Mouse (Mus musculus) natural killer cell, adult 2 months (primary cell): ENCODE results near the gene Fzd7.

Experiments used
- DNase-seq, 2 experiments: peaks; one replicate each; pipeline ENCODE4 v3.0.0; 2022; ENCODE audit warnings: low spot score in 2 of 2

Gene Fzd7

DNA sequence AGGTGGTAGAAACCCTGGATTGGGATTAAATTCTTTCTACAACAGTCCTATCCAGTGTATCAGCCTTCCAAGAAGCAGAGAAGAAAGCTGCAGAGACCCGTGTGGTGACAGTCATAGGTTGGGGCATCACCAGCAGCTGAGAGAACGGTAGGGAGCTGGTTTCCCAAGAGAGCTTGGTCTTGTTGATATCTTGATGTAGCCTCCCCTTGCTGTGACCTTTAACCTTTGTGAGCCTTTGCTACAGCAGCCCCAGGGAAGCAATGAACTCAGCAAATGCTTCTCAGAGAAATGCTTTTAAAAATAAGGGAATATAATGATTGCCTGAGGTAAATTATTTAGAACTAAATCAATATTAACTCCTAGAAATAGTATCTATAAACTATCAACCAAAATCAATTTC, 20.1 kb downstream of the Fzd7 start:
- no peak for DNase-seq

DNA sequence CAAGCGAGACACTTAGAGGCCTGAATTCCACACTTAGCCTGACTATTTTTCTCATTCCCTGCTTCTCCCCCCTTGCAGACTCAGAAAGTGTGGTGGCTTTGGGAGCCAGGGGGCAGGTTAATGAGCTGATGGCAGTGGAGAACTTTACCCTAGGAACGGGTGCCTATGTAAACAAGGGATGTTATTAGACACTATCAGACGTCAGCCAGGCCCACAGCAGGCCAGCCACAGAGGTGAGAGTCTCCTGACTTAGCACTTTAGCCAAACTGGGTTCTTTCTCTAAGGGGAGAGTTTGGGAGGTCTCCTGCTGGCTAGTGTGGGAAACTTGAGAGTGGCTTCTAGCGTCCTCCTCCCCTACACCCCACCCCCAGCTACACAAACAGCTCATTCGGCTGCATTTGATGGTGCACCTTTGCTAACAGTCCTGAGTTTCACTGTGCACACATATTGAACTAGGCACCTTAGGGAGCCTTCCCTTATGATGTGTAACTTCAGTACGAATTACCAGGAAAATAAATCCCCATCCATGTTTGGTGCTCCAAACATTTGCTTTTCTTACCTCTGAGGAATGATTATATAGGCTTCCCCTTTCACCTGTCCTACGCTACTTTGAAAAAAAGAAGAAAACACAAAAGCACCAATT, 21.6 kb downstream of the Fzd7 start:
- DNase-seq, result no peak

DNA sequence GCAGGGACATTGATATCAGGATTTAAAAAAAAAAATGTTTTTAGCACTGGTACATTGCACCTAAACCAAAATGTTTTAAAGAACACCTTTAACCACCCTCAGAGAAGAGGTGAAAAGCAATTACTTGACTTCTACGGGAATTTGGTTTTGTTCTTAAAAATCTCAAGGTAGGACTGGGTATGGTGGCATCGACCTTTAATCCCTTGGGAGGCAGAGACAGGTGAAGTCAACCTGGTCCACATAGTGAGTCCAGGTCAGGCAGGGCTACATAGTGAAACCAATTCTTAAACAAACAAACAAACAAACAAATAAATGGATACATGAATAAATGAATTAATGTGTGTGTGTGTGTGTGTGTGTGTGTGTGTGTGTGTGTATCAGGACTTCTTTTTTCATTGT, 22.1 kb downstream of the Fzd7 start:
- DNase-seq, result no peak

DNA sequence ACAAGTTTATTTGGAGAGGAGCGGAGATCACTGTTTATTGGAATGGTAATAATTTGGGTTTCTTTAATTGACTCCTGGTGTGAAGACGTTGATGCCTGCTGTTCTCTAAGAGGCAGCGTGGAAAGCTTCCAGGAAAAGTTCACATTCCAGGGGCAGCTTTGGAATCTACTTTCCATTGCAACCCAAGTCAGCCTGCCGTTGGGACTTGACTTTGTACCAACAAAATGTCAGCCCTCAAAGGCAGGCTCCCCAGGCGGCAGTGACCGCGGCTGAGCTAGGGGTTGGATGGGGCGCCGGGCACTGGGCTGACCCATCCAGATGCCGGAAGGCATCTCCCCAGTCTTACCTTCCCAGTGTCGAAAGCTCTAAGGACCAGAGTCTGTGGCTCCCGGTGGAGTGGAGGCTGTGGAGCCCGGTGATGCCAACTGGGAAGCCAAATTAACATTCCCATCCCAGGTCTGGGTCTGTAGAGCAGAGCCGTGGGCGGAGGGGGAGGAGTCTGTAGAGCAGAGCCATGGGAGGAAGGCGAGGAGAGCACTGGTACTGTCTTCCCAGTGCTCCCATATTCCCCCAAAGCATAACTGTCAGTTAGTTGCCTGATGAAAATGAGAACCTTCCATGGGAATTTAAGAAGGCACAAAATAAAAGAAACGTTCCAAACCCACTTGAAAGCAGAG, 26.4 kb downstream of the Fzd7 start:
- no peak for DNase-seq

DNA sequence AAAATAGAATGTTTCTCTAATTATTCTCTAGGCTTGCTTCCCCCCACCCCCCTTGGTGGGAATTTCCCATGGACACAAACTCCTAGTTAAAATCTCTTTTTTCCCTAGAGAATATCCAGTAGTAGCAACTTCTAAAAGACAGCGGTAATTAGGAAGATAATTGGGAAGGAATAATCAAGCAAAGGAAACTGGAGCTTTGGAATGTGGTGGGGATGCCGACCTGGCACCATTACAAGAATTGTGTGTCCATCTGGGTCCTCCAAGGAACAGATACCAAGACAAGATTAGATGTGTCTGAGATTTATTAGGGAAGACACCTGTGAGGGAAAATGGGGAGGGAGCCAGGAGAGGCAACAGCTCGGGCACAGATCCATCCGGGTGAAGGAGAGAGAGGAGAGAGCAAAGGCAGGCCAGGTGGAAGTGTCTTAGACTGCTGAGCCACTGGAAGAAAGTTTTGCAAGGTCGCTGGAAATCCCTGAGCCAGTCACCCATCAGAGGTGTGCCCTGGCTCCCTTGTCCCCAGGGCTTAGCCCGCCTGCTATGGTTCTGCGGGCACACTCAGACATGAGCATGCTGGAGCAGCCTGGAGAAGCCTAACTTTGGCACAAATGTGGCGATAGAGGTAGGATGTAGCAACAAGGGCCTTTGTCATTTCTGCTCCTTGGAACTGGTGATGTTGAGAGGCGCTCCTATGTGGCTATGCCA, 29.5 kb downstream of the Fzd7 start:
- no peak for DNase-seq

DNA sequence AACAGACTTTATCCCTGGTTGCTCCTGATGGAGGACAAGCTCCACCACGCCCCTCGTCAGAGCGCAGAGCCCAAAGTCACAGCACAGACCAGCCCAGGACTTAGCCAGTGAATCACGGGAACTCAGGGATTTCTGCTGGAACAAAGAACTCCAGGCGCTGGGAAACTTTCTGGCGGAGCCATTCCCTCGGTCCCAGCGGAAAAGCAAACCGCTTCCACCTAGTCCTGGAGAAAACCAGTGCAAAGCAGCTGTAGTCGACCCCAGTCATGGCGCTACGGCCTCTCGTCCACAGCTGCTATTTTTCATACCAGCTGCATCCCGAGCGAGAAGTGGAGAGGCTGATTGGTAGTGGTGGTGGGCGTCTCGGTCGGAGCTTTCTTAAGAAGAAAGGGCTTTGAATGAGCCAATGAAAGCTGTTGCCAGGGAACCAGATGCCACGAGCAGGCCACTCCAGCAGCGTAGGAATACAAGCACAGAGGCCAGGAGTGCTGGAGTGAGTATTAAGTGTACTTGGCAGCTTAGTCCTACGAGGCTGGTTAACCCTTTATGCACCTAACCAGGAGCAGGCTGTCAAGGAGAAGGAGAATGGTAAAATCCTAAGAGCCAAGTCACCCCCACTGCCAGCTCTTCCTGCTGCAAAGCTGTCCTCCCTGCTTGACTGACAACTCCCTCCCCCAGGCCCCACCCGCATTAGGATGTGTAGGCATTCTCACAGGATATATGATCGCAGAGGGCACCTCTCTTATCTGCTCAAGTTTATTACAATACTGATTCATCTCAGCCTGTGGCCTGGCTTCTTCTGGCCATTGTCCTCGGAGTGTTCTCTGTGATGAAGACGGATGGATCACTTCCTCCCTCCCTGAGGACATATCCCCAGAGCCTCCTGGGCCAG, 34.0 kb downstream of the Fzd7 start, which contains the start of gene Gm973:
Gene Gm973, plus strand, starts transcription at position 239 of the 892 bp plus-strand sequence.
- DNase-seq, result no peak

DNA sequence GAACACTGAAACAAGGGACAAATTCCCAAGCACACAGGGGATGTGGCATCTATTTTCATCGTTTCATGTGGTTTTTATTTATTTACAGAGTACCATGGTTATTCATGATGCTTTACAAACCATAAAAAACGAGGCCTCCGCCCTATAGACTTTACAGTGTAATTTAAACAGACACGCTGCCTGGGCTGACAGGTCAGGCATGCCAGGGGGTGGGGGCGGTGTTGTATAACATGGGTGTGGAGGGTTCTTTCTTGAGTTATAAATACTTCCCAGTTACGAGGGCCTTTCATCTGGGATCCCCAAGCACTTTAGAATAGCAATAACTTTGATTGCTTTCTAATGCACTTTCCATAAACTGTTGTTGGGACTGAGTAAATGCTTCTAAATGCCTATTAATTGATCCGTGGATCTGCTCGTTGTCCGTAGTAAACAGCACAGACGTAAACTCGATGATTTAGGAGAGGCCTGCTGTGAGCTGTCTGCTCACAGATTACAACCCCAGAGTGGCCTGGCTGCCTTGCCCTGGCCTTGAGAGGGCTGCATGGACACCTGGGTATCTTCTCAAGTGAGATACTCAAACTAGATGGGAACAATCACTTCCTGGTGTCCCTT, 38.1 kb downstream of the Fzd7 start:
- no peak for DNase-seq

DNA sequence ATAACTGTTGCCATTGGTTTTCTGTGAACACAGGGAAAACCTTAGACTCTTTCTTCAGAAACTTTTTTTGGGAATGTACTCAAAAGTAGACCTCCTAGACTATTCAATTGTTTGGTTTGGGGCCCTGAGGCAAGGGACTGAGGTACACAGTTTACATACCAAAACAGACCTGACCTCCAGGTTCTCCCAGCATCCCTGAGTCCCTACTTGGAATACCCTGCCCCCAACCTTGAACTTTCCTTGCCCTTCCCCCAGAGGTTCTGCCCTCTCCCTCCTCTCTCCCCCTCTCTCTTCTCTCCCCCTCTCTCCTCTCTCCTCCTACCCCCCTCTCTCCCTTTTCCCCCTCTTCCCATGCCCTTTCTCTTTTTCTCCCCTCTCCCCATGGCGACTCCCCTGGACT, 40.2 kb downstream of the Fzd7 start:
- no peak for DNase-seq

DNA sequence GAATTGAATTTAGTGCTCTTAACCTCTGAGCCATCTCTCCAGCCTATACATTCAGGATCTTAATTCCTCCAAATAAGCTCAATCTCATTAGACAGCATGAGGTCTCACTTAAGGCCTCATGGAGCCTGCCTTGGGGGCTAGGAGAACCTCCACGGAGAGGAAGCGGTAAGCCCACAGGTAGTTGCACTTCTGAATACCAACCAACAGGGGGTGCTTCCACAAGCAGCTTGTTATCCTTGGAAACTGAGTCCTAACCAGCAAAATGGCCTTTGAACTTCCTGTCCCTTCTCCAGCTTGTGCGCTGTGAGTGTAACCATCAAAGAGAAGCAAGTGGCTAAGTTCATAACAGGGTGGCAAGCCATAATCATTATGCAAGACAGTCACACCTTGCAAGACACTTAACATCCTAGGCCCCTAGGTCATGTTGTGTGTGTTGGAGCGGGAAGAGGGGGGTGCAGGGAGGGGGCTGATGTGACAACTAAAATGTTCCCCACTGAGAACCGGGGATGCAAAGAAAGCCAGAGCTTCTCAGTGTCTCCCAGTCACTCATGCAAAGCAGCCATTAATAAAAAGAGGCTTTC, 41.2 kb downstream of the Fzd7 start:
- no peak for DNase-seq

DNA sequence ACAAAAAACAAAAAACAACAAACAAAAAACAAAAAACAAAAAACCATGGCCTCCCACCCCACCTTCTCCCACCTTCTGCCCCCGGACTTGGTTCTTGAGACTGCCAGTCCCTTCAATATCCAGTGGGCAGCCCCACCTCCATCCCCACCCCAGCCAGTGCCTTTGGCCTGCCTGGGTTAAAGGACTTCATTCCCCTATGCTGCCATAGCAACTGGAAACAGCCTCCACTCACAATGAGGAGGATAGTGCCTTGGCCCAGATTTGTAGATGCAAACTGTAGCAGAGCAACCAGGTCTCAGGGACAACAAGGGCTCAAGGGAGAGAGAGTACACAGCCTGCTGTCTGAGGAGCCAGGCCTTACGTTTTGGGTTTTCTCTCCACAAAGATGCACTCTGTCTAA, 41.8 kb downstream of the Fzd7 start:
- DNase-seq, result no peak

DNA sequence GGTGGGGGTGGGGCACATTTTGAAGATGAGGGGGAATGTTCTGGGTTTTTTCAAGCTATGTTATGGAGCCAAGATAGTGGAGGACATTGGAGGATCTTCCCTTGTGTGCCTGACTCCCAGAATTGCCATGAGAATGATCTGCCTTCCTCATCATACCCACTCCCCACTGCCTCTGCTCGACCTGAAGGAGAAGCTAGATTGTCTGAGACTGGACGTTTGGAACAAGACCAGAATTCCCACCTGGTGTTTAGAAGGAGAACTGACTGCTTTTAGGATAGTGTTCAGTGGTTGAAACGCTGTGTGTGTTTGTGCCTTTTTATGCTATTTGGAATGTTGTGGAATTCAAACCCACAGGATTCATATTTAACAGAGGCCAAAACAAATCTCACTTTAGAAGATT, 42.5 kb downstream of the Fzd7 start:
- no peak for DNase-seq

DNA sequence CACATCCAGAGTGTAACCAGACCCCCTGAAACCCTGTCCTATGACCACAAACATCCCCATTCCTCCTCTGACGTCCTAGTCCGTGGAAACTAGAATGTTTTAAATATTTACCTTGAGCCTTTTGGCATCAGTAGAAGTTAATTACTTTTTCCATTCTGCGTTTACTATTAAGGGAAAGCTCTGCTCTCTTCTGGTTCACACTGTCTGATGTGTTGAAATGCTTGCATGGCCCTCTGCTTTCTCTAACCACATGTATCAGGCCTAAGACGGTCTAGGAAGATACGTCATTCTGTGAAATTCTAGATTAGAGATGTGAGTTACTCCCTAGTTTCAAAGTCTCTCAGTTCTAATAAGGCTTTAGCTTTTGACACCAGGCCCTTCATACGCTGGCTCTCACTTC, 45.0 kb downstream of the Fzd7 start:
- DNase-seq, result no peak

DNA sequence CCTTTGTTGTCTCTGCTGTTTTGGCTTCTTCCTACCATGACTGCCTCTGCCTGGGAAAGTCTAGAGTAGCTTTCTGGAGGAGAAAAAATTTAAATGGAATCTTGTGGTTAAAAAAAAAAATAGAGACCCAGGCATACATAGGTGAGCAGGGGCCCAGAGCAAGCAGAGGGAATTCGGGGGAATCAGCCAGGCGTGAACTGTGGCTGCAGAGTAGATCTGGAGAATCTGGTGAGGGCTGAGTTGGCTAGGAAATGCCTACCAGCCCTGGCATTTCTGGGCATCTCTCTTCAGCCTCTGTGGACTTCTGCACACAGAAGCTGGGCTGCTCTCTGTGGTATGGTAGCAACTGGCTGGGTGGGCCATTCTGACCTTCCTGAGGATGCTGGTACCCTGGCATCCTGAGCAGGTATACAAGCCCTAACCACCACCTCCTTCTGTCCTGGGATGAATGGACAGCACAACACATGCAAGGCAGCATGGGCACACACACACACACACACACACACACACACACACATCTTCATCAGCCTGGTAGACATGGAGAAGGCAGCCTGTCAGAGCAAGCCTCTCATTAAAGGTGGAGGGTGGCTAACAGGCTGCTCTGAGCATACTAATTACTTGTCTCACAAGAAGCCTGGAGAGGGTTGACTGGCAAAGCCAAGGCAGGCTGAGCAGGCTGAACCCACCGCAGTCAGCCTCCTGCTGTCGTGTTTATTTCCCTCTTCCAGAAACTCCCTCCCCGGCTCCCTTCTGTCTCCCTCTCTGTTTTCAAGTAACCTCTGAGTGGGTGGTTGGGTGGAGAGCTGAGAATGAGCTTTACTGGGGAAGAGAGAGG, 53.0 kb downstream of the Fzd7 start:
- no peak for DNase-seq
